Mouse (Mus musculus) lung, postnatal 0 days (tissue): ENCODE measurements around the gene Toe1. TPM values are rescaled to one million over a fixed set of nuclear protein-coding genes. Genes with fewer than 3 reads are reported as not detected.

ENCODE experiments used
- ATAC-seq: fragments of 200-750 bp; cut with Nextera tagmentation; 2 replicates; pipeline ENCODE4 v1.8.0; 2017; ENCODE audit warnings: moderate library complexity
- DNase-seq: peaks from one replicate; pipeline ENCODE4 v3.0.0-alpha.2; 2016; ENCODE audit warnings: low spot score
- H3K27ac ChIP-seq: fragments of 300-500 bp; sonication (generic); 2 replicates; pipeline ENCODE4 v1.5.1; 2014; ENCODE audit warnings: antibody characterized with exemption, mild to moderate bottlenecking, low read length, mixed read lengths
- H3K27me3 ChIP-seq: fragments of 300-500 bp; sonication (generic); replicated peaks from 2 replicates; pipeline ENCODE4 v1.6.1; 2014; ENCODE audit warnings: low read length, mixed read lengths; ENCODE audit not compliant: insufficient read depth
- H3K36me3 ChIP-seq: fragments of 300-500 bp; sonication (generic); 2 replicates; pipeline ENCODE4 v1.6.1; 2014; ENCODE audit warnings: low read length, mixed read lengths; ENCODE audit not compliant: insufficient read depth
- H3K4me1 ChIP-seq: fragments of 300-500 bp; sonication (generic); 2 replicates; pipeline ENCODE4 v1.6.1; 2014; ENCODE audit warnings: antibody characterized with exemption, low read depth, low read length, mixed read lengths; ENCODE audit not compliant: insufficient read depth
- H3K4me2 ChIP-seq: fragments of 300-500 bp; sonication (generic); replicated peaks from 2 replicates; pipeline ENCODE4 v1.6.1; 2014; ENCODE audit warnings: low read depth, mild to moderate bottlenecking, low read length, moderate library complexity, mixed read lengths
- H3K4me3 ChIP-seq: fragments of 300-500 bp; sonication (generic); 2 replicates; pipeline ENCODE4 v1.5.1; 2014; ENCODE audit warnings: low read depth, low read length
- H3K9ac ChIP-seq: fragments of 300-500 bp; sonication (generic); replicated peaks from 2 replicates; pipeline ENCODE4 v1.6.1; 2014; ENCODE audit warnings: low read depth, mild to moderate bottlenecking
- H3K9me3 ChIP-seq: fragments of 300-500 bp; sonication (generic); 2 replicates; pipeline ENCODE4 v1.6.1; 2016; ENCODE audit warnings: low read length, mixed read lengths
- CTCF ChIP-seq: IDR thresholded peaks from 2 replicates; pipeline ENCODE4 v1.5.1; 2016; ENCODE audit warnings: antibody characterized with exemption, mild to moderate bottlenecking
- EP300 ChIP-seq: IDR thresholded peaks from 2 replicates; pipeline ENCODE4 v1.6.1; 2016; ENCODE audit warnings: antibody characterized with exemption, mild to moderate bottlenecking, control low read depth
- WGBS: fragments of 180-500 bp; shearing (Covaris S2); extraction: QIAGEN DNeasy Blood & Tissue Kit; methylation state at CpG from one replicate; pipeline ENCODE4 v1.1.7; 2014; 5-methylcytosine and 5-hydroxymethylcytosine counted together
- polyA plus RNA-seq: library from polyadenylated mRNA; unstranded; fragments of >200 nt; fragmentation: Nextera tagmentation; extraction: Ambion mirVana; gene quantifications from 2 replicates; pipeline ENCODE4 v1.2.1, GENCODE M21; 2015

The Toe1 gene
- polyA plus RNA-seq, 1 experiment from 2014 or later = 20.7 TPM

DNA sequence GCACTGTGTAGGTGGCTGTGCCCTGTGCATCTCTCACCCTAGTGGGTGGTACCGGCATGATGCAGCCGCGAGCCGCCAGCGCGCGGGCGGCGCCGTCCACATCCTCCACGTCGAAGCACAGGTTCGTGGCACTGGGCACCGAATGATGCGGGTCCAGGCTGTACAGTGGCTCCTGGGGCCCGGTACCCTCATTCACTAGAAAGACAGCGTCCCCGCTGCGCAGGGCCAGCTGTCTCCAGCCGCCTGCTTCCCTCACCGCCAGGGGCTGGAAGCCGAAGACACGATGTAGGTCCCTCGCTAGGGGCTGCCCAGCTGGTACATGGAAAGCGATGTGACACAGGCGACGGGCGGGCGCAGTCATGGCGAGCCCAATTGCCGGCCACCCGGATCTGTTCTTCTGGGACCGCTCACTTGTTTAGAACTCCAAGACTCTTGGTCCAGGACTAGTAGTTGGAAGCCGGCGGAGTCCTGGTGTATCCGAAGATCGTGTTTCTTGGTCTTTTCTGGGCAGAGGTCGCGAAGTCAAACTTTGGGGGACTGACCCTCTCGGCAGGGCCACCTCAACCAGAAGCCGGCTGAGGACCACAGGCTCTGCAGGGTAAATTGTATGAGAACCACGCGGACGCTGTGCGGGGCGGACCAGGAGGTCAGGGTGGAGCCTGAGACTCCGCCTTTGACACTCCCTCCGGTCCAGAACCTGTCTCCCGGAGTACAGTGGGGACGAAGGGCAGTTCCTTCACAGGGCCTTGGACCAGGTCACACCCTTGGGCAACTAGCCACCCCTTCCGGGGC lies 13.7 kb upstream of the Toe1 start:
- TF ChIP-seq EP300 (no peak), CTCF (peak; percentile 65)
- WGBS = under 1% methylated on average over 49 of the region's 51 CpGs
- Histone ChIP-seq H3K4me3 (peak overlapping the region; percentile 46), H3K9ac (0 out of 2 replicates have a peak overlapping the region, but pooled peaks have one; percentile 3), H3K9me3 (no peaks in the 10 kb centered on the region), H3K36me3 (0 out of 2 replicates have a peak, but pooled peaks cover 4% of the 10 kb centered on the region), H3K27ac (no peak overlapping the region), H3K27me3 (peaks cover 11% of the 10 kb centered on the region), H3K4me2 (peak overlapping the region; percentile 91), H3K4me1 (peaks cover 17% of the 10 kb centered on the region; the same call in 1 of the 2 replicates)
- ATAC-seq (peak; percentile 86), DNase-seq (peak; percentile 86)

- ATAC-seq = no peak
- 0 out of 2 replicates have a peak, but pooled peaks cover 4% of the 10 kb centered on the region for H3K36me3 ChIP-seq
- peaks cover 13% of the 10 kb centered on the region; the same call in 1 of the 2 replicates for H3K4me1 ChIP-seq
- H3K27ac ChIP-seq = no peak overlapping the region
- no peak for DNase-seq
- H3K27me3 ChIP-seq = peaks cover 11% of the 10 kb centered on the region
- H3K9ac ChIP-seq = no peak overlapping the region
- TF ChIP-seq EP300 (no peak), CTCF (no peak)
- H3K4me2 ChIP-seq = peak overlapping the region; percentile 91
- peak overlapping the region; percentile 46 for H3K4me3 ChIP-seq
- 28% methylated on average over 32 of the region's 32 CpGs for WGBS
- no peaks in the 10 kb centered on the region for H3K9me3 ChIP-seq
Measured at GRCm38 (mm10) chr4:116819968-116820901, 12.8 kb upstream of the Toe1 start.

GRCm38 (mm10) chr4:116817486-116817885 lies 10.0 kb upstream of the Toe1 start:
- Histone ChIP-seq H3K27me3 (peaks cover 11% of the 10 kb centered on the region), H3K4me3 (no peak overlapping the region), H3K4me2 (no peak overlapping the region), H3K9ac (no peak overlapping the region), H3K9me3 (no peaks in the 10 kb centered on the region), H3K36me3 (0 out of 2 replicates have a peak, but pooled peaks cover 4% of the 10 kb centered on the region), H3K4me1 (peaks cover 9% of the 10 kb centered on the region; the same call in 1 of the 2 replicates), H3K27ac (no peak overlapping the region)
- TF ChIP-seq CTCF (no peak), EP300 (no peak)
- ATAC-seq = no peak
- DNase-seq = no peak
- WGBS = 85% methylated on average over 6 of the region's 6 CpGs

- Histone ChIP-seq H3K4me1 (no peaks in the 10 kb centered on the region), H3K36me3 (0 out of 2 replicates have a peak, but pooled peaks cover 4% of the 10 kb centered on the region), H3K27me3 (peaks cover 4% of the 10 kb centered on the region; the same call in 1 of the 2 replicates), H3K4me3 (no peak overlapping the region), H3K27ac (no peak overlapping the region), H3K9me3 (no peaks in the 10 kb centered on the region), H3K4me2 (no peak overlapping the region), H3K9ac (no peak overlapping the region)
- no peak for TF ChIP-seq CTCF
- whole genome bisulfite sequencing = 91% methylated on average over 5 of the region's 5 CpGs
- no peak for DNase-seq
- ATAC-seq = no peak
Measured at GRCm38 (mm10) chr4:116815276-116815675, 7.8 kb upstream of the Toe1 start.

DNA sequence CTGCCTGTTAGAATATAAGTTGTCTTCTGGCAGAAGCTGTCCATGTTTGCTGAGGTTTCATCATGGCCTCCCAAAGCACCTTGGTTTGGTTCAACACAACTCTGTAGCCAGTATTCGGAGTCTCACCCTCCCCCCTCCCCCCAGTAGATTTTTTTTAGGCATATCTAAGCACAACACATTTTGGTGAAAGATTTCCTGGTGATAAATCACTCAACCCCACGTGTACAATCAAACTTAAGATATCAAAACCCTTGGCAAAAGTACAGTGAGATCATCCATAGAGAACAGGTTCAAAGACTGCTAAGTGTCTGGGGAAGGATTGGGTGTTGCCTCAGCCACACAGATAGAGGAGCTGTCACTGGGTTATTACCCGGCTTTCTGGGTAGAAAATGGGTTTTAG lies 3.6 kb upstream of the Toe1 start:
- H3K27ac ChIP-seq = no peak overlapping the region
- peaks cover 3% of the 10 kb centered on the region; the same call in 1 of the 2 replicates for H3K4me1 ChIP-seq
- 60% methylated on average over 3 of the region's 3 CpGs for WGBS
- H3K4me2 ChIP-seq = no peak overlapping the region
- no peaks in the 10 kb centered on the region for H3K27me3 ChIP-seq
- no peak overlapping the region for H3K4me3 ChIP-seq
- no peak for ATAC-seq
- no peak for TF ChIP-seq CTCF
- TF ChIP-seq EP300 = no peak
- no peak for DNase-seq
- no peaks in the 10 kb centered on the region for H3K36me3 ChIP-seq
- no peak overlapping the region for H3K9ac ChIP-seq
- H3K9me3 ChIP-seq = no peaks in the 10 kb centered on the region

DNA sequence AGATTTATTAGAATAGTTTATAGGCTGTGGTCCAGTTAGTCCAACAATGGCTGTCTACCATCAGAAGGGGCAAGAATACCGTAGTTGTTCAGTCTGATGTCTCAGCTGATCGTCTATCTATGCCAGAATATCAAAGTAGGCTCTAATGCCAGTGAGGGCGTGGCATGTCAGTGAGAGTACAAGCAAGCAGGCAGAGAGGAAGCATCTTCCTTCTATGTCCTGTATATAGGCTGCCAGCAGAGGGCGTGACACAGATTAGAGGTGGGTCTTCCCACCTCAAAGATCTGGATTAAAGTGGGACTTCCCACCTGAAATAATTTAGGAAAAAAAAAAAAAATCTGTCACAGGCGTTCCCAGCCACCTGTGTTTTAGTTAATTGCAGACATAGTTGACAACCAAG lies 7.5 kb downstream of the Toe1 start:
- DNase-seq = no peak
- H3K27me3 ChIP-seq = no peaks in the 10 kb centered on the region
- ATAC-seq = no peak
- H3K4me2 ChIP-seq = no peak overlapping the region
- WGBS = 36% methylated on average over 5 of the region's 5 CpGs
- no peak overlapping the region for H3K9ac ChIP-seq
- no peaks in the 10 kb centered on the region for H3K9me3 ChIP-seq
- no peak overlapping the region for H3K4me3 ChIP-seq
- peaks cover 9% of the 10 kb centered on the region; the same call in 1 of the 2 replicates for H3K36me3 ChIP-seq
- H3K27ac ChIP-seq = no peak overlapping the region
- no peak for TF ChIP-seq EP300
- TF ChIP-seq CTCF = peak; percentile 60
- no peaks in the 10 kb centered on the region for H3K4me1 ChIP-seq
